Mouse (Mus musculus): ENCODE measurements at regions not wholly inside any gene's neighbourhood (a gene's known extent, or its start where the extent isn't known, plus 50 kb on each side); places are given as distances from the start of the nearest gene placed in this dataset.

DNA sequence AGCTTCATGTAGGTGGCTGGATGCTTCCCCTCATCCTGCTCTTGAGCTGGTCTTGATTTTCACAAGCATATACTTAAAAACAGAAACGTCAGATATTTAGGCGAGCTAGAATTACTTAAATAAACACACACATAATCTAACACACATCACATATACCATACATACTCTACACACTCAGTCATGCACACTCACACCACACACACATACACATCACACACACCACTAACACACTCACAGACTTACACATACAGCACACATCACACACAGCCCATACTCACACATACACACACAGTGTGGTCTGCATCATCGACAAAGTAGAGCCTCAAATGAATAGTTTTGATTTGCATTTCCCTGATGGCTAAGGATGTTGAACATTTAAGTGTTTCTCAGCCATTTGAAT is 116.9 kb downstream of the Spry2 start:
- no peak for DNase-seq (ENCODE audit: inconsistent ontology term)

DNA sequence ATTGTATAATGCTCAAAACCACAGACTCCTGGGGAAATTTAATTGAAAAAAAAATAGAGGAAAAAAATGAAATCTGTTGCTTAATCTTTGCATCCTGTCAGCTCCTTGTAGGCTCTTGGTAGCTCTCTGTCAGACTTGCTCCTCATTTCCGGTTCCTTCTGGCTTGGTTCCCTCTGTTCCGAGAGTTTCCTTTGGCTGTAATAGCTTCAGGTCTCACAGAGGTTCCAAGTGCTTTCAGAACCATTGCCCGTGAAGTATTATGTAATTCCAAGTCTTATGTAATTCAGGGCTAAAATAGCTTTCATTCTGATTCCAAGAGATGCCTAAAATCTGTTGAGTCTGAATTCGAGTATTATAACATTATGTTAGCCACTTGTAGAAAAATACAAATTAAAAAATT is 117.3 kb downstream of the Spry2 start:
- DNase-seq (ENCODE audit: inconsistent ontology term) = peak; percentile 64

DNA sequence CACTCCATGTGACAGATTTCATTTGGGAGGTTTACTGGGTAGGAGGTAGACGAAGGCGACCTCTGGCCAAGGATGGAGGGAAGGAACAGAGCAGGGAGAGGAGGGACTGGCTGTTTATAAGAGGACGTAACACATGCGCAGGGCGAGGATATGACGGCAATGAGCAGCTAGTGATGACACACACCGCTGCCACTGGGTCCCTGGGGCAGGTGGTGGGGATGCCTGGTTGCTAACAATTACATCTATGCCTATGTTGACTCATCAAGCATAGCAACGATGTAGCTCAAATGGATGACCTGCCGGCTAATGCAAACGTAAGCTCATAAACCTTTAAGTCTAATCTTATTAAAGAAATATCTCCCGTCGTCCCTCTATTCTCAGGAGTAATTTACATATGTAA is 122.9 kb downstream of the Spry2 start:
- no peak for DNase-seq (ENCODE audit: inconsistent ontology term)

DNA sequence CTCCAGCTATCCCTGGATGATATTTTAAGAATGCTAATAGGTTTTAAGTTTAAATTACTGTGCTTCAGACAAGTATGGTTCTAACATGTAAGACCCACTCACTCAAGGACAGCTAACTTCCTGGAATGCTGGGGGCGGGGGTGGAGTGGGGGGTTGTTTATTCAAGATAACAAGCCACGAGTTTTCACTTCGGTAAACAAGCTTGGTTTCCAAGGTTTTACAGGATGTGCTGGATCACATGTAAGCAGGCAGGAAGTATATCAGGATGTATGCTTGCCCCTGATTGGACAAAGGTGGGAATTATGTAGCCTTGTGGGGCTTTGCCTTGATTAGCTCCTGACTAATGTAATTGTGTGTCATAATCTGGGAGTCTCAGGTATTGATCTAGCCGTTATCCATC is 129.5 kb downstream of the Spry2 start:
- no peak for DNase-seq (ENCODE audit: inconsistent ontology term)

GRCm38 (mm10) chr14:105752509-105753375 is 143.9 kb downstream of the Spry2 start:
- peak; percentile 54 for DNase-seq (ENCODE audit: inconsistent ontology term)

GRCm38 (mm10) chr14:105751762-105752161 is 144.9 kb downstream of the Spry2 start:
- DNase-seq (ENCODE audit: inconsistent ontology term) = no peak

DNA sequence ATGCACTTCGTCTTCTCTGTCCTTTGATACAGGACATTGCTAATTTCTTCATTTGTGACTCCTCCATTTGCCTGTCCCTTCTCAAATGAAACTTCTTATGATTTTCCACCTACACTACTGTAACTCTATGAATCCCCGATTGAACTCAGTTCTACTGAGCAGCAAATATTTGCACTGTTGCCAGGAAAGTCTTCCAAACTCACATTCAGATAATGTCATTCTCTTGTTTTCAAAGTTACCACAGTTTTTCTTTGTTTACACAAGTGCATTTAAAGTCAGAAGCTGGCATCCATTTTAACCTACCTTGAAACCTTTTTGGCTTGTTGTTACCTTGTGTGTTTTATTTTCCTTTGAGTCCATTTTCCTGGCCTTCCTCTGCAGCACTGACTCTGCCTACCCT is 152.0 kb downstream of the Spry2 start:
- DNase-seq (ENCODE audit: inconsistent ontology term) = peak; percentile 40

DNA sequence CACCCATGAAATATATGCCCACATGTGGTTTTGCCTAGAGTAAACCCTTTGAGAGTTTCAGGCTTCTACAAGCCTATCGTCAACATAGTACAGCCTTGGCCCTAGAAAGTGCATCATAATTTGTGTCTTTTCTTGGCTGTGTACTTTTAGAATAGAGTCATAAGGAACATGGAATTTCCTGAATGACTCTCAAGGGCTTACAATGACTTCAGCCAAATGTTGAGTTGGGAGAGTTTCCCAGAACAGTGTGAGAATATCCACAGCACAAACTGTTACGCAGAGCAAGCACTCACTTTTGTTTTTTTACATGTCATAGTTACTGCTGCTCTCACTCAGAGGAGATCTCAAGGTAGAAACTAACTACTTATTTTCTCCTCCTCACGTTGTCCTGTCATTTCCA is 152.5 kb downstream of the Spry2 start:
- no peak for DNase-seq (ENCODE audit: inconsistent ontology term)

DNA sequence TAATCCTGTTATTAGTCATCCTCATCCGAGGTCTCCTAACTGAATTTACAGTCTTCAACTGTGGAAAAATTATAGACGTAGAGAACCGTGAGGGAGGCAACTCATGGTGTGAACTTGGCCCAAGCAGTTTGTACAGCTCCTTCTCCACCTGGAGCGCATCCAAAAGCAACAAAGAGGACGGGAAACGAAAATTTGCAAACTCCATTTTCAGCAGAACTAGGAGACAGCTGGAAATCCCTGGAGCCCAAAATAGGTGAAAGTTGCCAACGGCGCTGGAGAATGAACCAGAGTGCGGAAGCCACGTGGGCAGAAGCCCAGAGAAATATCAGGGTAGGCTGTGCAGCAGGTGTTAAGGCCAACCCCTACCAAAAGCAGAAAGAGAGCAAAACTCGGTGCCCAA is 155.7 kb downstream of the Spry2 start:
- no peak for DNase-seq (ENCODE audit: inconsistent ontology term)

GRCm38 (mm10) chr14:105738568-105738967 is 158.1 kb downstream of the Spry2 start:
- DNase-seq (ENCODE audit: inconsistent ontology term) = no peak

- DNase-seq (ENCODE audit: inconsistent ontology term) = no peak
These were observed 160.3 kb downstream of the Spry2 start for GRCm38 (mm10) chr14:105736352-105736751.

DNA sequence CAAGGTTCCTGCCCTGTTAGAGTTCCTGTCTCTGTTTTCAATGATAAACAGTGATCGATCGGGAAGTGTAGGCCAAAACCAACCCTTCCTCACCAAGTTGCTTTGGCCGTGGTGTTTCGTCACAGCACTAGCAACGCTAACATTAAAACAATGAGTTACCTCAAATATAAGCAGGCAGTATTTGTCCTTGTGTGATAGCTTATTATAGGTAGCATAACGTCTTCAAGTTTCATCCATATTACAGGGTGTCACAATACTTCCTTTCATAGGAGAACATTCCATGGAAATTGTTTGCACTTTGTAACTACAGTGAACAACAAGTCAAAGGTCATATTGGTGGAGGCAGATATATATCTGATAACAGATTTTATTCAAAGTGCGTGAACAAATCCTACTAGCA is 162.3 kb downstream of the Spry2 start:
- DNase-seq (ENCODE audit: inconsistent ontology term) = no peak

DNA sequence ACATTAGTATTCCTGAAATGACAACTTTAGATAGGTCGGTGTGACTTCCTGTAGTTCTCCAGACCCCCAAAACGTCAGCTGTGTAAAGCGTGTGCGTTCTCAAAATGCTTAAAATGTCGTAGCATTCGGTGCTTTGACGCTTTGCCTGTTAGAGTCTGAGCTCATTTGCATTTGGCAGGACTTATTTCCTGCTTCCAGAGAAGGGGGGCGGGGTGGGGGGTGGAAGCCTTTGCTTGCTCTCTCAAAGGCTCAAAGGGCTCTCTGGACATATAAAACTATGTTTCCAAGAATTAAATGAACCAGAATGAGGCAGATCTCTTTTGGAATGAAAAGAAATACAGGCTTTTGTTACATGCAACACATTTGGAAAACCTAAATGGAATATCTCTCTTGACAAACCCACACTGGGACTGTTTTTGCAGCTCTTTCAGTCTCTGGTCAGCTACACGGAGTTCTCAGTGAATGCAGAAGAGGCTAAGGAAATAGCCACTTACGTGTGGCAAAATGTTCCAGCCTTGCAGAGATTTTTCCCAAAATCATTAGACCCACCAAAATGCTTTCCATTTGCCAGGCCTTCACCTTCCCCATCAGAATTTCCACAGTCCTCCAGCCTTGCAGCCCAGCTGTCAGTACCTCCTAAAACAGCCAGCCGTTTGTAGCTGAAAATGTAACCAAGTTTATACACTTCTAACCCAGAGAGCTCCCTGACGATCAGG is 163.4 kb downstream of the Spry2 start:
- peak; percentile 92 for DNase-seq (ENCODE audit: inconsistent ontology term)

- peak; percentile 89 for DNase-seq (ENCODE audit: inconsistent ontology term)
These were observed 164.2 kb downstream of the Spry2 start for GRCm38 (mm10) chr14:105732221-105733012.

DNA sequence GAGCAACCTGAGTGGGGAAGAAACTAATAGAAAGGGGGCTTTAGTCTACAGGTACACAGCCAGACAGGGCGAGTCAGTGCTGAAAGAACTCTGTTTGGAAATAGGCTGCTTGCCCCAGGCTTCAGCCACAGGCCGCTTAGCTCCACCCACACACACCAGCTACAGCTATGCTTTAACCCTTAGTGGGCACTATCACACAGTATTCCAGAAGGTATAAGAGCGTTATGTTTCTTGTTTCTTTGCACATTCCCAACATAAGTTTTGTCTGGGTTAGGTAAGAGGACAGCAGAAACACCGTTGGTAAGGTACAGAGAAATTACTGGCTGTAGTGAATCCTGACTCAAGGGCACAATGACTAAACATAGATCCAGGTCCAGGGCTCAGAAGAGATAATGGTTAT is 165.8 kb downstream of the Spry2 start:
- DNase-seq (ENCODE audit: inconsistent ontology term) = peak; percentile 82

- DNase-seq (ENCODE audit: inconsistent ontology term) = no peak
These were observed 167.8 kb downstream of the Spry2 start for GRCm38 (mm10) chr14:105728841-105729240.

DNA sequence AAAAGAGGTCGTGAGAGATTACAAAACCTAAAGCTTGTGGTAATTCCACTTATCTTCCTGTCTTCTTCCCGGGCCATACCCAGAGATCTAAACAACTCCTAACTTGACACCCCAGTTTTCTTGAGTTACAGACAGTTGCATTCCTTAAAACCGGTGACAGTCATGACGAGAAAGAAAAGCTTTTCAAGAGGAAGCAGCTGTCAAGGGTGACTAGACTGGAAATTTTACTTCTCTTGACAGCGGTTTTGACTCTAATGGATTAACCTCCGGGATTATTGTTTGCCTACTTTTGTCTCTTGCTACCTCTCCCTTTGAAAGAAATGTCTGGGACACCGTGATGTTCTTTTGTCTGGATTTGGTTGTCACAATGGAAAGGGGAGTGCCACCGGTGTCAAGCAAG is 170.9 kb downstream of the Spry2 start:
- DNase-seq (ENCODE audit: inconsistent ontology term) = peak; percentile 29

DNA sequence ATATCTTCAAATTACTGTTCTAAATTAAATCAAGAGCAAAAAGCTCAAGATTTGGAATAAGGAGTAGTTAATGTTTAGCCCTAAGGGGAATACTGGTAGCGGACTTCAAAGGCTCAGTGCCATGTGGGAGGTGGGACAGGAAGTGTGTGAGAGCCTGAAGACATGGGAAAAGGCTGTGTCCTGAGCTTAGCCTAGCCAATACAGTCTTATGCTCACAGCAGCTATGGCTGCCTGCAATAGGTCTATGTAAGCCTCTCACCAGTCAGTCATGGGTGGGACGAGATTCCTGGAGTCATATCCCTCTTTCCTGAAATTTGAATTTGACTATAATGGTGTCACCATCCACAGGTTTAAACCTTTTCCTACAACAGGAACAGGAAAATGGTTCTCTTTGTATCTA is 173.7 kb downstream of the Spry2 start:
- no peak for DNase-seq (ENCODE audit: inconsistent ontology term)

GRCm38 (mm10) chr14:105721576-105721975 is 175.0 kb downstream of the Spry2 start:
- DNase-seq (ENCODE audit: inconsistent ontology term) = no peak

DNA sequence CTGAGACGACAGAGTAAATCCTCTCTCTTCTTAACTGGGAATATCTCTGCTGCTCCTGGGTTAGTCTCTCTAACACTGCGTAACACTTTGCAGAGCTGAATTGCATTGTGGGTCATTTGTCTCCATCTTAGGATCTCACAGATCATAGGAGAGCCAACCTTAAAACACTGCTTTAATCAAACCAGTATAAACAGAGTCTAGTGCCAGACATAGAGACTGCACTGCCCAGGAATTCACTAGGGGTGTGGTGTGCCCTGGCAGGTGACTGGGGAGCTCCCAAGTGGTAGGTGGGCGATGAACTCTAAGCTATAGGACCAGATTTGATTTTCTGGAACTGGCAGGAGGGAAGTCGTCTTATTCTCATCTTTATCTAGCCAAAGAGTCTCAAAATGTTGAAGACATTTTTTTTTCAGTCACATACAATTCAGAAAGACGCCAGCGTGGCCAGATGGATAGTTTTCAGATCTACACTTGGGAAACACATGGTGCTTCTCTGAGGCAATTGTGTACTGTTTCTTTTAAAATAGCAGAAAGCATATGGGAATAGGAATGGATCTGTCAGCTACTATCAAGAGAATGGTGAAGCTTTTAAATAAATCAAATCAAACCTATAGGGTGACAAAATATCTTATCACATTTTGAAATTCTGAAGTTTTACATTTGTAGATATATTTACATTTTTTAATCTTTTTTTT is 175.7 kb downstream of the Spry2 start:
- no peak for DNase-seq (ENCODE audit: inconsistent ontology term)

DNA sequence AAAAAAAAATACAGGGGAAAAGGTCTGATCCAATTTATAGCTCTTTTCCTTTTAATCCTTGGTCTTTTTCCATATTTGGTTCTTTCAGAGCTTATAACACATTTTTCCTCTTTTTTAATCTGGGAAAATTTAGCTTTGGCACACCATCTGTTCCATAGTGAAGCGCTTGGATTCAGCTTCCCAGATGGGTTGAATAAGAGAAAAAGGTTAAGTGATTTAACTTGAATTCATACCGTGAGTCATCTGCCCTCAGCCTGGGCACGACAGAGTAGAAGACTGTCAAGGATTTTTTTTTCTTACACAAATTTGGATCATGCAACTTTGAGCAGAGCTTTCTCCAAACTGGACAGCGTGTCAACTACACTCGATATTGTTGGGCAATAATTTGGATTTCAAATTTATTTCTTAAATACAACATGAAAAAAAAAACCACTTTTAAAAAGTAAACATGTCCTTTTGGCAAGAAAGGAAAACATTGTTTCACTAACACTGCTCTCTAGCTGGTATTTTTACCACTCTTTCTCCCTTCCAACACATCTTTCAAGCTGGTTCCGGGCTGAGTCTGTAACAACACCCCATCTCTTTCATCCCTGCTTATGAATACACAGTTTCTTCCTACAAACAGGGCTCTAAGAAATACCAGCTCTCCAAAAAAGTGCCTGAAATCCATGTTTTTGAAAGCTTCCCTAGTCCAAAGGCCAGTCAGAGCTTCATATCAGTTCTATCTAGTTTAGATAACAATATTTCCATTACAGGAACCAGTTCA is 177.8 kb downstream of the Spry2 start:
- no peak for DNase-seq (ENCODE audit: inconsistent ontology term)

All from Muller cell, postnatal 12 days (primary cell).